Mouse (Mus musculus) urinary bladder, postnatal 36 days (tissue): Measurements from ENCODE around the gene Rtp1.

Experiments used
- DNase-seq, 2 experiments: peaks; one replicate each; pipeline ENCODE4 v3.0.0; 2022; ENCODE audit warnings: low spot score in 2 of 2, mixed read lengths in 1 of 2

Rtp1 gene

GRCm38 (mm10) chr16:23454376-23454775 is 25.4 kb downstream of the Rtp1 start:
- no peak for DNase-seq

- DNase-seq: peak in 1 of 2 experiments; percentile 17
These were observed 27.6 kb downstream of the Rtp1 start for GRCm38 (mm10) chr16:23456534-23456933.

GRCm38 (mm10) chr16:23457338-23457737 is 28.4 kb downstream of the Rtp1 start:
- no peak for DNase-seq

GRCm38 (mm10) chr16:23458906-23459588 is 30.1 kb downstream of the Rtp1 start:
- no peak for DNase-seq

- DNase-seq: no peak
These were observed 34.9 kb downstream of the Rtp1 start for GRCm38 (mm10) chr16:23463671-23464347.

- no peak for DNase-seq
These were observed 42.6 kb downstream of the Rtp1 start for GRCm38 (mm10) chr16:23471551-23471950.

- DNase-seq: no peak
These were observed 43.1 kb downstream of the Rtp1 start for GRCm38 (mm10) chr16:23472046-23472445.

DNA sequence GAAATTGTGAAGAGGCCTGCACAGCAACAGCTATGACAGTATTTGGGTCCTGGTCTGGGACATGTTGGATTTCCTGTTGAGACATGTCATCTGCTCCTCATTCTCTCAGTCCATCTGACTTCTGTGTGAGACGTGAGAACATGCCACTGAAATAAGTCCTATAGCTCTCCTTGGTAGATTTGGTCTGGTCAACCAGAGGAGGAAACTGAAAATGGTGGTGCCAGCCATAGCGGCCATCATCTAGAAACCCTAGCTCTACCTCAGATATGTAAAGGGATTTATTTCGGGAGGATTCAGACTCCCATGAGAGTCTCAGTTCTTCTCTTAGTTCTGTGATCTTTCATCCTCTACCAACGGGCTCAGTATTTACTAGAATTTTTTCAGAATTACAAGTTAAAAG is 46.7 kb downstream of the Rtp1 start:
- DNase-seq: no peak

- no peak for DNase-seq
These were observed 47.7 kb downstream of the Rtp1 start for GRCm38 (mm10) chr16:23476598-23476997.

DNA sequence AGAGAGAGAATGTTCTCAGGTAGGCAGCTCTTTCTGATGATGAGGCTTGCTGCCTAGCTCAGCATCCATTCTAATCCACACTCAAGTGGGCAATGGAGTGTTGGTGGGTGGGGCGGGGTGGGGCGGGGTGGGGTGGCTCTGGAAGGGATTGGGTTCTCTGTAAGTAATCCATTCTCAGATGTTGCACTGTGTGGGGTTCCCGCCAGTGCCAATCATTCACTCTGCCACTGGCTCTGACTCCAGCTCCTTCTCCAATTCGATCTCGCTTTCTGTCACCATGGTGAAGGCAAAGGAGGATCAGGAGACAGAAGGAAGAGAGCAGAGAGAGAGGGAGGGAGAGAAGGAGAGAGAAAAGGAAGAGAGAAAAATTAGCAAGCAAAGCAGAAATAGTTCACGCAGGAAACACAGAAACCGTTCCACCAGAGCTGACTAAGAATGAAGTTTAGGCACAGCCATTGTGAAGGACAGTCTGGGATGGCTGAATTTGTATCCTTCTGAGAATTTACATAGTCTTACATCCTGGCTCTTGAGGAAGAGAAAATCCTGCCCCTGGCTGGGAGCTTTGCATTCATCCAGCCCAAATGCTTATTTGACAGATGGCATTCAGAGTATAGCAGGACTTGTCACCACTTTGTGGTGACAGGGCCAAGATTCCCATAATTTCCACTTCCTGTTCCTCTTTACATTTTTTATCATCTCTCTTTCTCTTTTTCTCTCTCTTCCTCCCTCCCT is 51.1 kb downstream of the Rtp1 start:
- no peak for DNase-seq

DNA sequence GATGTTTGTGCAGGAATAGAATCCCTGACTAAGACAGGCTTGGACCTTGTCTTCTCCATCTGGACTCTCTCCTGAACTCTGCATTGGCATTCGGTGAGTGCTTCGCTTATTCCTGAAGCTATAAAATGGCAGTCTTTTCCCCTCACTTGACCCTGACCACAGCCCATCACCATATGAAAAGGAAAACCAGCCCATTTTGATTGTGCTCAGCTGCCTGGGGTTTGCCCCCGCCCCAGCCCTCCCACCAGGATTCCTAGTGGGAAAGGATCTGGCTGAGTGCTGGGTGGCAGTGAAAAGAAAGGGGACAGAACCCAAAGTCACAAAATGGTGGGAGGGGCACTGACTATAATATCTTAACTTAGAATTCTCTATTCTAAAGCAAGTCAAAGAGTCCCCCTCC is 53.3 kb downstream of the Rtp1 start:
- no peak for DNase-seq

GRCm38 (mm10) chr16:23482846-23483245 is 53.9 kb downstream of the Rtp1 start:
- DNase-seq: no peak

GRCm38 (mm10) chr16:23483292-23483691 is 54.4 kb downstream of the Rtp1 start:
- DNase-seq: no peak
